Mouse (Mus musculus): ENCODE data around the gene Stoml3. TPM values are rescaled to one million over a fixed set of nuclear protein-coding genes. Genes with fewer than 3 reads are reported as not detected.

The Stoml3 gene
- polyA plus RNA-seq (2015; fragmentation: Nextera tagmentation; extraction: Ambion mirVana) = 0.41 and 0.62 TPM in 2 replicates

GRCm38 (mm10) chr3:53488353-53488752 is at the start of gene Stoml3:
TSS of gene Stoml3 (plus strand) at chr3:53488653.

GRCm38 (mm10) chr3:53463046-53463764 is 25.2 kb upstream of the Stoml3 start, which contains the start of the genes Nhlrc3 and Proser1:
TSS of gene Nhlrc3 (minus strand) at chr3:53463332.
TSS of gene Proser1 (plus strand) at chr3:53463666.

Other genes with a start within 250 kb of the Stoml3 start
- 5.7 and 6.9 TPM in 2 replicates for gene Nhlrc3, start 25.3 kb upstream of the Stoml3 start, polyA plus RNA-seq (2015; fragmentation: Nextera tagmentation; extraction: Ambion mirVana)
- 13.0 and 13.1 TPM in 2 replicates for gene Proser1, start 25.0 kb upstream of the Stoml3 start, polyA plus RNA-seq (2015; fragmentation: Nextera tagmentation; extraction: Ambion mirVana)
- 1.1 and 1.2 TPM in 2 replicates for gene Frem2, start 168.7 kb downstream of the Stoml3 start, polyA plus RNA-seq (2015; fragmentation: Nextera tagmentation; extraction: Ambion mirVana)

Measured in neural tube, postnatal 0 days (tissue).